Mouse (Mus musculus): ENCODE data around the gene Rab11fip5. TPM values are rescaled to one million over a fixed set of nuclear protein-coding genes. Genes with fewer than 3 reads are reported as not detected.

The Rab11fip5 gene
- under 1 TPM; 0.70 to 0.94 TPM for polyA plus RNA-seq (2017; shearing (Covaris generic))

DNA sequence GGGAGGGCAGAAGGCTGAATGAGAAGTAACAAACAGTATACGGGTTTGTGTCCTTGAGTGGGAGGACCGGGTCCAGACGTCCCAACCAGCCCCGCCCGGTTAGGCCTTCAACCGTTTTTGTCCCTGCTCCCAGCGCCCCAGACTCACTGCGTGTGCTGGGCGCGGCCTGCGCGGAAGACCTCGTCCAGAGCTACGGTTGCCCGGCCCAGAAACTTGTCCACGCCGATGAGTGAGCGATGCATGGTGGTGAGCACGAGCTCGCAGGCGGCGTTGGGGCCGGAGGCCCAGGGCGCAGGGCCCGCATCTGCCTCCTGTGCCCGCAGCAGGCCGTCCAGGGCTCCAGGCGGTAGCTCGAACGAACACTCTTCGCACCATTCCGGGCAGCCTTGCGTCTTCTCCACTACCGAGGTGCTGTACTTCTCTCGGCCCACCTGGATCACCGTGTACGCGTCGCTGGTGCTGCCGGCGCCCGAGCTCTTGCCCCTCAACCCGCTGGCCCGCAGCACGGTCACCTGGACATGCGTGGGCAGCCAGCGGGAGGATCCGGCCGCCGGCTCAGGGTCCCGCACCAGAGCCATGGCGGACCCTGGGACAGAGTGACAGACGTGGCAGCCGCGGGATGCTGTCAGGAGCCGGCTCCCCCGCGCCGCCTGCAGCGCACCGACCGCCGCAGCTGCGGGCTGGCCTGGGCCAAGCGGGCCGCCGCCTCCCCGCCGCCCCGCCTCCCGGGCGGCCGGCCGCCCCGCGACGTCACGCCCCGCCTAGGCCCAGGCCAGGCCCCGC lies at the start of gene Rab11fip5:
TSS of gene Rab11fip5 (minus strand) at position 684 of the 783 bp plus-strand sequence.

GRCm38 (mm10) chr6:85423836-85424379 lies 49.5 kb upstream of the Rab11fip5 start, which contains the start of gene Noto:
Gene Noto (plus strand): TSS chr6:85423886.

GRCm38 (mm10) chr6:85333000-85333669 lies 41.3 kb downstream of the Rab11fip5 start, which contains the start of gene Sfxn5:
Gene Sfxn5 (minus strand): TSS chr6:85333422.

Other genes with a start within 250 kb of the Rab11fip5 start
- gene Spr, start 236.9 kb downstream of the Rab11fip5 start, polyA plus RNA-seq (2017; shearing (Covaris generic)): 10 to 100 TPM; 77.1 to 88.8 TPM
- gene Emx1, start 187.2 kb downstream of the Rab11fip5 start, polyA plus RNA-seq (2017; shearing (Covaris generic)): not detected
- gene Sfxn5, start 41.2 kb downstream of the Rab11fip5 start, polyA plus RNA-seq (2017; shearing (Covaris generic)): 1 to 10 TPM in 1 of 2 experiments, under 1 TPM in 1; 0.75 to 1.1 TPM
- under 1 TPM; 0.16 to 0.58 TPM for gene Noto, start 49.3 kb upstream of the Rab11fip5 start, polyA plus RNA-seq (2017; shearing (Covaris generic))
- gene Smyd5, start 57.4 kb upstream of the Rab11fip5 start, polyA plus RNA-seq (2017; shearing (Covaris generic)): 10 to 100 TPM; 50.4 to 50.7 TPM
- 100 to 1,000 TPM; 273 to 312 TPM for gene Cct7, start 76.9 kb upstream of the Rab11fip5 start, polyA plus RNA-seq (2017; shearing (Covaris generic))
- 10 to 100 TPM; 21.6 to 27.8 TPM for gene Pradc1, start 77.3 kb upstream of the Rab11fip5 start, polyA plus RNA-seq (2017; shearing (Covaris generic))
- gene Fbxo41, start 128.4 kb upstream of the Rab11fip5 start, polyA plus RNA-seq (2017; shearing (Covaris generic)): under 1 TPM in 1 of 2 experiments, not detected in 1; 0.29 TPM
- gene Egr4, start 139.0 kb upstream of the Rab11fip5 start, polyA plus RNA-seq (2017; shearing (Covaris generic)): under 1 TPM in 1 of 2 experiments, not detected in 1; 0.66 TPM
- gene Alms1, start 212.9 kb upstream of the Rab11fip5 start, polyA plus RNA-seq (2017; shearing (Covaris generic)): 10 to 100 TPM in 1 of 2 experiments, 1 to 10 TPM in 1; 2.3 to 10.8 TPM